In the genomic region with DNA sequence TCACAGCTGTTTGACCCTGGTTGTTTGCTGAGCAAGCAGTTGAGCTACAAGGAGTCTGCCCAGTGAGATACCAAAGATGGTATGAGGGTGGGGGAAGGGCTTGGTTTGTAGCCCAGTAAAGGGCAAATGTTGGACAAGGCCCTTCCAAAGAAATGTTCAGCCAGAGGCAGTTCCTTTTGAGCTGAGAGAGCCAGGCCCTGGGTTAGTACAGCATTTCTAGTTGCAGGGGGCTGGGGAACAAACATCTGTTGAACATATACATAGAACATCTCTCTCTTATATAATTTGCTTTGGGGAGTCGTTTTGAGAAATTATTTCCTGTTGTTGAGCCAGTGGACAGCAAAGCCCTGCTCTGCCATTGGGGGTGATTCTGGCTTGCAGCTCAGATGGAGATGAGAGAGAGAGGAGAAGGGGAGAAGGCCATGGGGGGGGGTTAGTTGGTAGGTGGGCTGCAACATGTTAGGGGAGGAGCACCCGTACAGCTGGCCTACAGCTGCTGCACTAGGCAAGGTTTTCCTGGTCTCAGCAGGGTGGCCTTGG, we compare ENCODE assay signal across 11 mouse cellular contexts. TPM values are rescaled to one million over a fixed set of nuclear protein-coding genes. Genes with fewer than 3 reads are reported as not detected.
DNase-seq lines count a peak whose midpoint lies in the region; ATAC-seq and TF ChIP-seq lines count a peak whose summit lies in the region.
"Had no signal": no experiment of that assay in that cellular context is flagged by ENCODE, and none has a peak within 500 bp of the region (broad histone marks: within the 10 kb centered on the region; RNA-seq: fewer than 3 reads in every experiment).

No protein-coding gene starts in this region.

- TF ChIP-seq CTCF in heart, postnatal 0 days (IDR thresholded peaks at IDR 0.05; ENCODE audit: low read depth): no peak

- TF ChIP-seq EP300 in heart, postnatal 0 days (IDR thresholded peaks at IDR 0.05; ENCODE audit: low read depth): no peak

- peak overlapping the region; percentile 25; the same call in 1 of the 2 replicates for H3K27ac ChIP-seq in heart, postnatal 0 days (ENCODE audit: low read depth)
- no peak overlapping the region for H3K27ac ChIP-seq in heart, embryonic 10.5 days
- peak overlapping the region; percentile 24; the same call in 1 of the 2 replicates for H3K27ac ChIP-seq in embryonic facial prominence, embryonic 12.5 days
- no peak overlapping the region for H3K27ac ChIP-seq in forebrain, embryonic 13.5 days

- peaks cover 36% of the 10 kb centered on the region for H3K4me1 ChIP-seq in heart, postnatal 0 days (ENCODE audit: control insufficient read depth, insufficient read depth)
- H3K4me1 ChIP-seq in heart, embryonic 10.5 days: peaks cover 22% of the 10 kb centered on the region
- peaks cover 10% of the 10 kb centered on the region for H3K4me1 ChIP-seq in embryonic facial prominence, embryonic 12.5 days
- H3K4me1 ChIP-seq in forebrain, embryonic 13.5 days: peaks cover 5% of the 10 kb centered on the region; the same call in 1 of the 2 replicates

- DNase-seq in heart, postnatal 0 days (ENCODE audit: low spot score): no peak
- DNase-seq in heart, embryonic 10.5 days (ENCODE audit: low spot score): no peak
- peak; percentile 10 for DNase-seq in Muller cell, postnatal 12 days (ENCODE audit: inconsistent ontology term)
- peak; percentile 39 to 57 for DNase-seq in kidney, postnatal 25 days
- no peak for DNase-seq in spleen, postnatal 4 days (ENCODE audit: low spot score in 2 of 2)
- DNase-seq: liver; thymus, postnatal 4 days had no signal

- H3K9me3 ChIP-seq in heart, postnatal 0 days (replicated peaks; ENCODE audit: control insufficient read depth, low read length): no peaks in the 10 kb centered on the region
- no peaks in the 10 kb centered on the region for H3K9me3 ChIP-seq in heart, embryonic 10.5 days
- H3K9me3 ChIP-seq in embryonic facial prominence, embryonic 12.5 days: no peaks in the 10 kb centered on the region
- no peaks in the 10 kb centered on the region for H3K9me3 ChIP-seq in forebrain, embryonic 13.5 days (replicated peaks)

- no peaks in the 10 kb centered on the region for H3K27me3 ChIP-seq in heart, postnatal 0 days (ENCODE audit: control insufficient read depth, insufficient read depth, low read length)
- H3K27me3 ChIP-seq in heart, embryonic 10.5 days (ENCODE audit: insufficient read depth, poor library complexity, severe bottlenecking): peaks cover 2% of the 10 kb centered on the region; the same call in 1 of the 2 replicates
- H3K27me3 ChIP-seq in embryonic facial prominence, embryonic 12.5 days: no peaks in the 10 kb centered on the region
- no peaks in the 10 kb centered on the region for H3K27me3 ChIP-seq in forebrain, embryonic 13.5 days

- H3K9ac ChIP-seq in heart, postnatal 0 days (replicated peaks; ENCODE audit: low read depth, low read length): no peak overlapping the region
- no peak overlapping the region for H3K9ac ChIP-seq in embryonic facial prominence, embryonic 12.5 days
- H3K9ac ChIP-seq in forebrain, embryonic 13.5 days: no peak overlapping the region

- ATAC-seq in heart, postnatal 0 days (ENCODE audit: insufficient read depth, low read depth): no peak
- no peak for ATAC-seq in embryonic facial prominence, embryonic 12.5 days (ENCODE audit: insufficient number of reproducible peaks, insufficient read depth, low FRiP score, low TSS enrichment)
- no peak for ATAC-seq in forebrain, embryonic 13.5 days
- ATAC-seq: inflammation-experienced regulatory T-cells, adult 6 months had no signal

- no peak overlapping the region for H3K4me2 ChIP-seq in heart, postnatal 0 days (ENCODE audit: low read depth, low read length)
- no peak overlapping the region for H3K4me2 ChIP-seq in embryonic facial prominence, embryonic 12.5 days (replicated peaks)
- no peak overlapping the region for H3K4me2 ChIP-seq in forebrain, embryonic 13.5 days

- H3K36me3 ChIP-seq in heart, postnatal 0 days (replicated peaks; ENCODE audit: control insufficient read depth, insufficient read depth, low read length): no peaks in the 10 kb centered on the region
- no peaks in the 10 kb centered on the region for H3K36me3 ChIP-seq in heart, embryonic 10.5 days
- H3K36me3 ChIP-seq in embryonic facial prominence, embryonic 12.5 days: no peaks in the 10 kb centered on the region
- no peaks in the 10 kb centered on the region for H3K36me3 ChIP-seq in forebrain, embryonic 13.5 days (ENCODE audit: poor library complexity, severe bottlenecking)

- H3K4me3 ChIP-seq in heart, postnatal 0 days (ENCODE audit: low read depth, low read length): no peak overlapping the region
- no peak overlapping the region for H3K4me3 ChIP-seq in heart, embryonic 10.5 days
- H3K4me3 ChIP-seq in embryonic facial prominence, embryonic 12.5 days: no peak overlapping the region
- H3K4me3 ChIP-seq in forebrain, embryonic 13.5 days: no peak overlapping the region

- 59% methylated on average over 2 of the region's 2 CpGs for WGBS in heart, postnatal 0 days
- WGBS in heart, embryonic 10.5 days: 74% methylated on average over 2 of the region's 2 CpGs
- 62% methylated on average over 2 of the region's 2 CpGs for WGBS in embryonic facial prominence, embryonic 12.5 days
- WGBS in forebrain, embryonic 13.5 days: 92% methylated on average over 2 of the region's 2 CpGs

RNA-seq across cellular contexts. Expression of a gene that starts 33.2 kb away (rescaled TPM):
- total RNA-seq in heart, postnatal 0 days (2014; rRNA removed; ENCODE audit: low replicate concordance): 19.0 and 19.4 TPM in 2 replicates
- 8.7 and 9.1 TPM in 2 replicates for polyA plus RNA-seq in heart, postnatal 0 days (2015; fragmentation: Nextera tagmentation; extraction: Ambion mirVana)
- 1.4 and 3.9 TPM in 2 replicates for polyA plus RNA-seq in heart, embryonic 10.5 days (2016; fragmentation: Nextera tagmentation; extraction: Ambion mirVana)
- 8.7 and 9.8 TPM in 2 replicates for polyA plus RNA-seq in embryonic facial prominence, embryonic 12.5 days (2016; fragmentation: Nextera tagmentation; extraction: Ambion mirVana)
- polyA plus RNA-seq in forebrain, embryonic 13.5 days (2015; fragmentation: Nextera tagmentation; extraction: Ambion mirVana): 0.65 and 0.96 TPM in 2 replicates
- total RNA-seq: common myeloid progenitor, adult 5-6 weeks had no signal
- polyA plus RNA-seq: inflammation-experienced regulatory T-cells, adult 6 months had no signal

Comparison
In these comparisons a context has a peak if more than half of its experiments do, and no peak if none do; other contexts are left out.
1. H3K27ac ChIP-seq: peak in heart, postnatal 0 days (single experiment) and embryonic facial prominence, embryonic 12.5 days (single experiment); none in heart, embryonic 10.5 days (single experiment) and forebrain, embryonic 13.5 days (single experiment).
2. DNase-seq: peak in Muller cell, postnatal 12 days (single experiment) and kidney, postnatal 25 days (2 of 2); none in heart, postnatal 0 days (single experiment), heart, embryonic 10.5 days (single experiment) and spleen, postnatal 4 days (0 of 2).